Mouse (Mus musculus): ENCODE results near the gene Stk4. TPM values are rescaled to one million over a fixed set of nuclear protein-coding genes. Genes with fewer than 3 reads are reported as not detected.

Stk4 gene
- total RNA-seq, 2 experiments from 2014 or later, result 193 to 227 TPM

GRCm38 (mm10) chr2:164077875-164078274, 7.8 kb downstream of the Stk4 start:
- ATAC-seq (ENCODE audit: poor library complexity, severe bottlenecking), result no peak

- 0 out of 2 replicates have a peak, but pooled peaks have one; percentile 11 for ATAC-seq (ENCODE audit: poor library complexity, severe bottlenecking)
Measured at GRCm38 (mm10) chr2:164079488-164079887, 9.4 kb downstream of the Stk4 start.

GRCm38 (mm10) chr2:164081577-164081976, 11.5 kb downstream of the Stk4 start:
- ATAC-seq (ENCODE audit: poor library complexity, severe bottlenecking), result no peak

- no peak for ATAC-seq (ENCODE audit: poor library complexity, severe bottlenecking)
Measured at GRCm38 (mm10) chr2:164082175-164082574, 12.1 kb downstream of the Stk4 start.

GRCm38 (mm10) chr2:164083609-164084341, 13.7 kb downstream of the Stk4 start:
- peak; percentile 93 for ATAC-seq (ENCODE audit: poor library complexity, severe bottlenecking)

GRCm38 (mm10) chr2:164084342-164084700, 14.2 kb downstream of the Stk4 start:
- ATAC-seq (ENCODE audit: poor library complexity, severe bottlenecking), result peak; percentile 14; the same call in 1 of the 2 replicates

GRCm38 (mm10) chr2:164087416-164088017, 17.4 kb downstream of the Stk4 start:
- ATAC-seq (ENCODE audit: poor library complexity, severe bottlenecking), result no peak

- ATAC-seq (ENCODE audit: poor library complexity, severe bottlenecking), result no peak
Measured at GRCm38 (mm10) chr2:164089508-164089907, 19.4 kb downstream of the Stk4 start.

GRCm38 (mm10) chr2:164094152-164094551, 24.0 kb downstream of the Stk4 start:
- 0 out of 2 replicates have a peak, but pooled peaks have one; percentile 30 for ATAC-seq (ENCODE audit: poor library complexity, severe bottlenecking)

- no peak for ATAC-seq (ENCODE audit: poor library complexity, severe bottlenecking)
Measured at GRCm38 (mm10) chr2:164098603-164099250, 28.6 kb downstream of the Stk4 start.

GRCm38 (mm10) chr2:164101936-164102335, 31.8 kb downstream of the Stk4 start:
- ATAC-seq (ENCODE audit: poor library complexity, severe bottlenecking), result no peak

GRCm38 (mm10) chr2:164102366-164102765, 32.2 kb downstream of the Stk4 start:
- no peak for ATAC-seq (ENCODE audit: poor library complexity, severe bottlenecking)

GRCm38 (mm10) chr2:164103501-164103900, 33.4 kb downstream of the Stk4 start:
- ATAC-seq (ENCODE audit: poor library complexity, severe bottlenecking), result peak; percentile 73

- ATAC-seq (ENCODE audit: poor library complexity, severe bottlenecking), result no peak
Measured at GRCm38 (mm10) chr2:164106287-164107035, 36.3 kb downstream of the Stk4 start.

GRCm38 (mm10) chr2:164107125-164107874, 37.2 kb downstream of the Stk4 start:
- no peak for ATAC-seq (ENCODE audit: poor library complexity, severe bottlenecking)

GRCm38 (mm10) chr2:164108501-164108900, 38.4 kb downstream of the Stk4 start:
- ATAC-seq (ENCODE audit: poor library complexity, severe bottlenecking), result no peak

GRCm38 (mm10) chr2:164111546-164111945, 41.4 kb downstream of the Stk4 start:
- ATAC-seq (ENCODE audit: poor library complexity, severe bottlenecking), result no peak

- ATAC-seq (ENCODE audit: poor library complexity, severe bottlenecking), result no peak
Measured at GRCm38 (mm10) chr2:164114051-164114450, 43.9 kb downstream of the Stk4 start.

- no peak for ATAC-seq (ENCODE audit: poor library complexity, severe bottlenecking)
Measured at GRCm38 (mm10) chr2:164115531-164115930, 45.4 kb downstream of the Stk4 start.

GRCm38 (mm10) chr2:164119503-164119902, 49.4 kb downstream of the Stk4 start:
- ATAC-seq (ENCODE audit: poor library complexity, severe bottlenecking), result no peak

Data from megakaryocyte, adult 5-6 weeks (primary cell).